Mouse (Mus musculus) spleen, adult 2 months (tissue): ENCODE measurements at regions not wholly inside any gene's neighbourhood (a gene's known extent, or its start where the extent isn't known, plus 50 kb on each side); places are given as distances from the start of the nearest gene placed in this dataset.
"Not testable (repeated sequence)": the region's sequence is repeated elsewhere in the genome, so short reads cannot be mapped to it uniquely, and the experiment has no call there.

Experiments
- CTCF ChIP-seq: fragments of 200-500 bp; IDR thresholded peaks from 2 replicates; pipeline ENCODE4 v1.5.1; 2011; ENCODE audit warnings: mild to moderate bottlenecking, inconsistent platforms; ENCODE audit not compliant: insufficient read depth, insufficient read length, insufficient replicate concordance; ENCODE audit errors: extremely low read depth
- POLR2A ChIP-seq: fragments of 200-500 bp; IDR thresholded peaks from 2 replicates; pipeline ENCODE4 v1.6.1; 2011; ENCODE audit warnings: low read depth, low read length, inconsistent platforms

DNA sequence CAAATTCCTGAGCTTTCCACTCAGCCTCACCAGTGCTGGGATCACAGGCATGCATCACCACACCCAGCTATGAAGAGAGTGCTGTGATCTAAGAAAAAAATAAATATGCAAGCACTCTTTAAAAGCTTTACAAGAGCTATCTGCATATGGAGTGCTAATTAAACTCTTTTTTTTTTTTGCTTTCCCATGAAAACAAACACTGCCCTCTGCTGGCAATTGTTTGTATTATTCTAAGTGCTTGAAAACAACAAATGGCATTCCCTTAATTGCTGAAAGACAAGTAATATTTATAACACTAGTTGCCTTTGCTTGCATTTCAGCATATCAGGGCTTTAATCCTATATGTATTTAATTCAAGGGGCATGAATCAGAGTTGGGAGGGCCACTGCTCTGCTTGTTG, 91.8 kb downstream of the 5730507C01Rik start:
- not testable (repeated sequence) for TF ChIP-seq CTCF, POLR2A
